Mouse (Mus musculus): ENCODE data around the gene Pheta1. TPM values are rescaled to one million over a fixed set of nuclear protein-coding genes. Genes with fewer than 3 reads are reported as not detected.

Gene Pheta1
- polyA plus RNA-seq, 1 experiment = 13.0 TPM

- Histone ChIP-seq H3K4me1 (peaks cover 3% of the 10 kb centered on the region; the same call in 1 of the 2 replicates), H3K27me3 (replicated peaks) (peaks cover 59% of the 10 kb centered on the region), H3K36me3 (replicated peaks; ENCODE audit: low read length) (no peaks in the 10 kb centered on the region), H3K4me3 (replicated peaks) (no peak overlapping the region), H3K9me3 (no peaks in the 10 kb centered on the region)
- TF ChIP-seq FLI1 (IDR thresholded peaks at IDR 0.05; ENCODE audit: low read length) (no peak), GATA1 (IDR thresholded peaks at IDR 0.05; ENCODE audit: borderline replicate concordance, low read length) (no peak)
Measured at GRCm38 (mm10) chr5:121894647-121895046, 45.9 kb downstream of the Pheta1 start.

GRCm38 (mm10) chr5:121895117-121895756, 46.5 kb downstream of the Pheta1 start:
- TF ChIP-seq FLI1 (IDR thresholded peaks at IDR 0.05; ENCODE audit: low read length) = no peak
- no peak for TF ChIP-seq GATA1 (IDR thresholded peaks at IDR 0.05; ENCODE audit: borderline replicate concordance, low read length)
- H3K4me1 ChIP-seq = peaks cover 3% of the 10 kb centered on the region; the same call in 1 of the 2 replicates
- H3K36me3 ChIP-seq (replicated peaks; ENCODE audit: low read length) = no peaks in the 10 kb centered on the region
- H3K27me3 ChIP-seq (replicated peaks) = peaks cover 58% of the 10 kb centered on the region
- H3K9me3 ChIP-seq = no peaks in the 10 kb centered on the region
- no peak overlapping the region for H3K4me3 ChIP-seq (replicated peaks)

GRCm38 (mm10) chr5:121902809-121903745, 54.3 kb downstream of the Pheta1 start:
- H3K36me3 ChIP-seq (replicated peaks; ENCODE audit: low read length) = no peaks in the 10 kb centered on the region
- H3K27me3 ChIP-seq (replicated peaks) = peaks cover 42% of the 10 kb centered on the region
- no peaks in the 10 kb centered on the region for H3K9me3 ChIP-seq
- H3K4me1 ChIP-seq = peaks cover 3% of the 10 kb centered on the region; the same call in 1 of the 2 replicates
- TF ChIP-seq GATA1 (IDR thresholded peaks at IDR 0.05; ENCODE audit: borderline replicate concordance, low read length) = no peak
- H3K4me3 ChIP-seq (replicated peaks) = no peak overlapping the region

Other genes starting within 250 kb of the Pheta1 start
- 2.2 and 2.6 TPM in 2 replicates for gene Acad12, start 230.0 kb upstream of the Pheta1 start, polyA plus RNA-seq (2012; ENCODE audit: insufficient read depth, low replicate concordance)
- 3.4 TPM in 1 of 2 replicates, not detected in the other for gene Acad10, start 188.5 kb upstream of the Pheta1 start, polyA plus RNA-seq (2012; ENCODE audit: insufficient read depth, low replicate concordance)
- gene Brap, start 188.4 kb upstream of the Pheta1 start, polyA plus RNA-seq (2012; ENCODE audit: insufficient read depth, low replicate concordance) = 9.6 and 10.7 TPM in 2 replicates
- gene Atxn2, start 137.6 kb upstream of the Pheta1 start, polyA plus RNA-seq (2012; ENCODE audit: insufficient read depth, low replicate concordance) = 42.8 and 45.7 TPM in 2 replicates
- 156 and 517 TPM in 2 replicates for gene Sh2b3, start 11.3 kb upstream of the Pheta1 start, polyA plus RNA-seq (2012; ENCODE audit: insufficient read depth, low replicate concordance)
- gene Cux2, start 201.1 kb downstream of the Pheta1 start, polyA plus RNA-seq (2012; ENCODE audit: insufficient read depth, low replicate concordance) = 4.5 TPM in 1 of 2 replicates, not detected in the other